Mouse (Mus musculus): ENCODE data around the gene Serpine1. TPM values are rescaled to one million over a fixed set of nuclear protein-coding genes. Genes with fewer than 3 reads are reported as not detected.

The Serpine1 gene
- 2.0 and 4.1 TPM in 2 replicates for polyA plus RNA-seq (2012; rRNA removed)

GRCm38 (mm10) chr5:137072079-137072960 lies at the start of gene Serpine1:
Gene Serpine1 (minus strand): TSS chr5:137072268.

GRCm38 (mm10) chr5:137115866-137116847 lies 44.1 kb upstream of the Serpine1 start, which contains the start of gene Trim56:
Gene Trim56 (minus strand): TSS chr5:137116209.

GRCm38 (mm10) chr5:137045402-137046323 lies 26.4 kb downstream of the Serpine1 start, which contains the start of gene Ap1s1:
Gene Ap1s1 (minus strand): TSS chr5:137046135.

GRCm38 (mm10) chr5:137026092-137026491 lies 46.0 kb downstream of the Serpine1 start, which contains the start of gene Vgf:
Gene Vgf (plus strand): TSS chr5:137026392.

Other genes starting within 250 kb of the Serpine1 start
- gene Col26a1, start 189.1 kb downstream of the Serpine1 start, polyA plus RNA-seq (2012; rRNA removed): 0.27 and 2.0 TPM in 2 replicates
- gene Ift22, start 164.1 kb downstream of the Serpine1 start, polyA plus RNA-seq (2012; rRNA removed): 7.9 and 8.7 TPM in 2 replicates
- 159 and 165 TPM in 2 replicates for gene Fis1, start 119.0 kb downstream of the Serpine1 start, polyA plus RNA-seq (2012; rRNA removed)
- gene Cldn15, start 105.7 kb downstream of the Serpine1 start, polyA plus RNA-seq (2012; rRNA removed): 178 and 190 TPM in 2 replicates
- 46.7 and 47.3 TPM in 2 replicates for gene Plod3, start 85.2 kb downstream of the Serpine1 start, polyA plus RNA-seq (2012; rRNA removed)
- 101 and 108 TPM in 2 replicates for gene Znhit1, start 84.2 kb downstream of the Serpine1 start, polyA plus RNA-seq (2012; rRNA removed)
- 1.5 and 1.7 TPM in 2 replicates for gene Vgf, start 45.9 kb downstream of the Serpine1 start, polyA plus RNA-seq (2012; rRNA removed)
- 68.4 and 82.9 TPM in 2 replicates for gene Ap1s1, start 26.1 kb downstream of the Serpine1 start, polyA plus RNA-seq (2012; rRNA removed)
- gene Trim56, start 43.9 kb upstream of the Serpine1 start, polyA plus RNA-seq (2012; rRNA removed): 15.4 and 16.4 TPM in 2 replicates
- 959 and 1,230 TPM in 2 replicates for gene Muc3, start 77.1 kb upstream of the Serpine1 start, polyA plus RNA-seq (2012; rRNA removed)
- gene Muc3a, start 140.1 kb upstream of the Serpine1 start, polyA plus RNA-seq (2012; rRNA removed): 143 and 195 TPM in 2 replicates
- gene Ache, start 215.3 kb upstream of the Serpine1 start, polyA plus RNA-seq (2012; rRNA removed): 23.7 and 25.2 TPM in 2 replicates
- gene Ufsp1, start 222.4 kb upstream of the Serpine1 start, polyA plus RNA-seq (2012; rRNA removed): 26.9 and 29.9 TPM in 2 replicates
- gene Srrt, start 235.4 kb upstream of the Serpine1 start, polyA plus RNA-seq (2012; rRNA removed): 108 and 120 TPM in 2 replicates
- gene Trip6, start 242.1 kb upstream of the Serpine1 start, polyA plus RNA-seq (2012; rRNA removed): 34.6 and 35.4 TPM in 2 replicates

Data from colon, adult 2 months (tissue).